Mouse (Mus musculus) retina, embryonic 14.5 days (tissue): Measurements from ENCODE around the gene Gm49384.
A peak's percentile ranks its signal among the peaks of the same experiment; 100 is the strongest.

Source experiments
- DNase-seq: peaks from one replicate; pipeline ENCODE4 v3.0.0-alpha.2; 2015; ENCODE audit warnings: low spot score

Gm49384 gene

DNA sequence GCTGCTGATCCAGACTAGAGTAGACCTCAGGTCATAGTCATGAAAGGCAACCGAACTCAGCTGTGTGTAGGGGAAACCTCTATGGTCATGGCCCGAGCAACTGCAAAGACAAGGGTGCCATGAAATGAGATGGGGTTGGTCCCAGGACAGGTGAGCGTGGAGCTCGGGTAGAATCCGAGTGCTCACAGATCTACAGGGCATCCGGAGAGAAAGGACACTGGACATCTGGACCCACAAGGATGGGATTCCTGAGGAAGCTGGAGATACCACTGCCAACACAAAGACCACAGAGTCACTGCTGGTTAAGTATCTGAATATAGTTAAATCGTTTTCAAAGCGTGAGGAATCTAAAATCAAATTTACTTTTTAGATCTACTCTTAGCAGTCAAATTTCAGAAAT is 3.3 kb upstream of the Gm49384 start:
- no peak for DNase-seq

DNA sequence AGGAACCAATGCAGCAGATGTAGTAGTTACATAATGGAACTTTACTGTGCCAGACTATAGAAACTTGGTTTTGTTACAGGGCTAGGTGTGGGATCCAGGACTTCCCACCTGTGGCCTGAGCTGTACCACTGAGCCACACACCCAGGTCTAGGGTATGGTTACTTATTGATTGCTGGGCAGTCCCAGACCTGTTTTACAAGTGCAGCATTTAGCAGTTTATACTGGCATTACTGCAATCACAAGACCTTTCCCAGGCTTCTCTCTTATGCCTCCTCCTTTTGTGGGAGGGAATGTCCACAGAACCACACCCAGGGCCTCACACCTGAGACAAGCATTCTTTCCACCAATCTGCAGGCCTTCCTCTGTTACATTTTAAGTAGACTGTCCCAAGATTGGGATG is 5.1 kb downstream of the Gm49384 start:
- no peak for DNase-seq

DNA sequence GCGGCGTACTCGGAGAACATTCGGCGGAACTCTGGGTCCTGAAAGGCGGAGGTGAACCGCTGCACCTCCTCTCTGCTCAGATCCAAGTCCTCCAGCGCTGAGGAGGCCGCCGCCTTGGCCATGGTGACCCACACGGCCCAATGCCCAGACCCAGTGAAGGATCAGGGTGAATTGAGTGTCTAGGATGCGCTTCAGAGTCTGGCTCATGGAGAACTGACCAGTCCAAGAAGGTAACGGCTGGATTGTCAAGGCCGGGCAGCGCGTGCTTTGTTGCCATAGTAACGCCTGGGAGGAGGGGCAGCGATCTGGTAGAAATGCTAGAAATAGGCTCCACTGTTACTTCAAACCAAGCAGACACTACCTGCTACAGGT is 5.9 kb downstream of the Gm49384 start, which contains the start of gene Dnaaf2:
Gene Dnaaf2, minus strand, starts transcription at position 266 of the 372 bp plus-strand sequence.
- DNase-seq, result peak; percentile 82

DNA sequence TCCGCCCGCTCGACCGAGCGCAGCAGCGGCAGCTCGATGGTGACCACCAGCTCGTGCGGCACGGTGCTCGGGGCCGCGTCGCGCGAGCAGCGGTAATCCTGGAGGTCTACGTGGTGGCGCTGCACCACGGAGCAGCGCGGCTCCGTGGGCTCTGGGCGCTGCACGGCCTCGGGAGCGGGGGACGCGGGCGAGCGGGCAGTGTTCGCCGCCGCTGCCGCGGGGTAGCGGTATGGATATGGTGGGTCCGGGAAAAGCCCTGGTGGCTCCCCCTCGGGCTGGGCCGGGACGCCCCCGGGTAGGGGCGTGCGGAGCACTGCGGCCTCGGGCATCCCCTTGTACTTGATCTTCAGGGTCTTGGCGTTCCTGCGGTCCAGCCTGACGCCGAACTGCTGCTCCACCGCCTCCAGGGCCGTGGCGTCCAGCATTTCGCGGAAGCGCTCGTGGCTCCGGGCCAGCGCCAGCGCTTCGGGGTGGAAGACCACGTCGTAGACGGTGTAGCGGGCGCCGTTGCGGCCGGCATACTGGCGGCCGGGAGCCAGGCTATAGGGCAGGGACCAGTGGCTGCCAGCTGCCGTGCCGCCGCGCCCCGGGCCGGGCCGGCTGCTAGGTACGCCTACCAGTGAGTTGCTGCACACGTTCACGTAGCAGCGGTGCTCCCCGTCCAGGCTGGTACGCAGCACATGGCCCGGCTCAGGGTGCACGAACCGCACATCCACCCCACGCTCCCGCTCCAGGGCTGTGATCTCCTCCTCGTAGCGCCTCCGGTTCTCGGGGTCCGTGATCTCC is 6.5 kb downstream of the Gm49384 start:
- DNase-seq, result peak; percentile 53

DNA sequence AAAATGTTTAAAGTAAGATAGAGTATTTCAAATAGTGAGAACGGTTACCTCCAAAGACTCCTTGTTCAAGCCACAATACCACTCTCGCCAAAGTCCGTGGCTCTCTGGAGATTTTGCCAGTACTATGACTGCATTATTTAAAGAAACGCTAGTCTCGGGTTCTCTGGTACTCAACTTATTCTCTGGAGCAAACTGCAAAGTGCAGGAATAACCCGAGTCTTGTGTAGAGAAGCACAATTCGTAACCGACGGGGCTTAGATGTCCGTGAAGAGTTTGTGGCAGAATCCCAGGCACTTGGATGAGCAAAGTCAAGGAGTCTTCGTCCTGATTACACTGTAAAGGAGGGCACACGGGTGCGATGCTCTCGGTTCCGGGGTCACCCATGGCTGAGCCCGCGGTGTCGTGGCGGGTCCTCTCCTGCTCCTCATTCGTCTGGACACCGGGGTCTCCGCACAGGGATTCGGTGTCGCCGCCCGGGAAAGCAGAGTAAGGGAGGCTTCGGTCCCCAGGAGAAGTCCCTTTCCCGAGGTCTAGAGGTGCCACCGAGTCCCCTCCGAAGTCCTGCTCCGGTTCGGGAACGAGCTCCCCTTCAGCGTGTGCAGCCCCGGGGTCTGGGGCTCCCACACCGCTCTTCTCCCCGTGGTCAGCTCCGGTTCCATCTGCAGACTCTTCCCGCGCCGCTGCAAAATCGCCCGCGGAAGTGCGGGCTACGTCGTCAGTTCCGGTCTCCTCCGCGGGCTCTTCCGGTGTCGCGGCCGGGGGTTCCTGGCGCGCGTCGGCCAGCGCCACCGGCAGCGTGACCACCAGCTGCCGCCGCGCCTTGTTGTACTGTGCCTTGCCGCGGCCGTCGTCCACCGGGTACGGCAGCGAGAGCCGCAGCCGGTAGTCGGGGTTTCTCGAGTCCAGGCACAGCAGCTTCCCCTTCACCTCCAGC is 7.4 kb downstream of the Gm49384 start, which contains the start of gene Gm49383:
Gene Gm49383, minus strand, starts transcription at position 661 of the 934 bp plus-strand sequence.
- DNase-seq, result peak; percentile 88

DNA sequence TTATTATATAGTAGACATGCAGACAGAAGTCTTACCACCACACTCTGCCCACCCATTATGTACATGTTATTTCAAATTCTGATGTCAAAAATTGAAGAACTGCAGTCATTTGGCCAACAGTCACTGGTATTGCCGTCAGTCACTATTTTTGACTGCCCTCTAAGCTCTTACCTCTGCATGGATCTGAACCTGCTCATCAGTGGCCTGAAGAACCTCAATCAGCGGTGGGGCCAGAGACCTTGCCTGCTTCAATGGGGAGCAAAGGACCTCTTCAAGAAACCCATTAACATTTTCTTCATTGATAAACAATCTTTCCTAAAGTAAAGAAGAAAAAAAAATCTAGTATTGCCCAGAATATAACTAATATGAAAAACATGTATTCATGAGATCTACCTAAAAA is 11.4 kb downstream of the Gm49384 start:
- DNase-seq, result no peak

DNA sequence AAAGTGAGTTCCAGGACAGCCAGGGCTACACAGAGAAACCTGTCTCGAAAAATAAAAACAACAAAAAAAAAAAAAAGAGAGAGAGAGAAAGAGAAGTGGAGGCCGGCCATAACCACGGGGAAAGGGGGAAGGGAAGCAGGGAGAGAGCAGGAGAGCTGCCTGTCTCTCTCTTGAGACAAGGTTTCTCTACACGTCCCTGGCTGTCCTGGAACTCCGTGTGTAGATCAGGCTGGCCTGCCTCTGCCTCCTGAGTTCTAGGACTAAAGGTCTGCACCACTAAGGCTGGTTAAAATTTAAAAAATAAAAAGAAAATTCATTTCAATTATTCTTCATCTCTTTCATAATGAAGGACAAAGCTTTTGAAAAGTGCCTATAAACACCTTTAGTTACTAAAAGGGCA is 12.7 kb downstream of the Gm49384 start:
- no peak for DNase-seq

DNA sequence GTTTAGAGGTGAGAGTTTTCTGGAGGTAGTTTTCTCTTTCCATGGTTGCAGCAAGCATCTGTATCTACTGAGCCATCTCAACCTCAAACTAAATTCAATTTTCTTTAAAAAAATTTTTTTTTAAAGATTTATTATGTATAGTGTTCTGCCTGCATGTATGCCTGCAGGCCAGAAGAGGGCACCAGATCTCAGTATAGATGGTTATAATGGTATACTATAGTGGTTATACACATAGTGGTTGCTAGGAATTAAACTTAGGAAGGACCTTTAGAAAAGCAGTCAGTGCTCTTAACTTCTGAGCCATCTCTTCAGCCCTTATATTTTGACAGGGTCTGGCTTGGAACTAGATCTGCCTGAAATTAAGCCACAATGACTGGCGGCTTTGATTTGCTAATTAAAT is 13.5 kb downstream of the Gm49384 start:
- no peak for DNase-seq

DNA sequence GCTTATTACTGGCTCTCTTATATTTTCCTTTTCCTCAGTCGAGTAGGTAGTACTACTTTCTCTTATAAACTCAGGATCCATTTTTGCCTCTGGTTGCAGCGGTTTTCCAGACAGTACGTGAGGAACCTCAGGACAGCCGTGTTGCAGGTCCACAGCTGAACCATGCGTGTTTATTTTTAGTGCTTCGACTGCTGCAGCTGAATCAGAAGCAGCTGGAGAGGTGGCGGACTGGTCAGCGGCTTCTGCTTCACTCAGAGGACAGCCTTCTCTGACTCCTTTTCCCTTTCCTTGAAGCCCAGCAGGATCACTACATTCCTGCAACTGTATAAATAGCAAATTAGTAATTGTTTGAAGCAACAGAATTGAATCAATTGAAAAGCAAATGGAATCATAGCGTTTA is 14.0 kb downstream of the Gm49384 start:
- no peak for DNase-seq

DNA sequence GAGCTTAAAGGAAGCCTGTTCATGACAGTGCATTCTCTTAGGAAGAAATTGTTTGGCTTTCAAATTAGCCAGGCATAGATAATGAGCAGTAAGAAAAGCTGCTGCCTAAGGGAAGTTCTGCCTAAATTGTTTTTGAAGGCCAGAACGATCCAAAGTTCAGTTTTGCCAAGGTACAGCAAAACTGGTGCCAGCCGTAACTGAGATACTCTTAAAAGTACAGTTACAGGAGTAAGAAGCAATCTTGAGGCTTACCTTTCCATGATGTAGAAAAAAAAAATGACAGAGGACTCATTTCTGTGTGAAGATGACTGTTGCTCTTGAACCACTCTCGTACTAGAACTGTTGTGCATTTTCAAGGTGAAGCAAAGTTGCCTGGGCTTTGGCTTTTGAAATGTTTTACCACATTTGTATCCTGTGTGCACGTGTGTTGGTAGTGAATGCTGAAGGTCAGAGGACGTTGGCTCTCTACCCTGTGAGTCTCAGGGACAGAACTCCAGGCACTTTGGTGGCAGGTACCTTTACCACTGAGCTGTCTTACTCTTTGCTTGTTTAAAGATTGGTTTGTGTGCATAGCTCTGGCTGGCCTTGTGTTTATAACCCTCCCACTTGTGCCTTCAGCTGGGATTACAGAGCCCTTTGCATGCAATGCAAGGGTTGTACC is 17.1 kb downstream of the Gm49384 start:
- DNase-seq, result no peak

DNA sequence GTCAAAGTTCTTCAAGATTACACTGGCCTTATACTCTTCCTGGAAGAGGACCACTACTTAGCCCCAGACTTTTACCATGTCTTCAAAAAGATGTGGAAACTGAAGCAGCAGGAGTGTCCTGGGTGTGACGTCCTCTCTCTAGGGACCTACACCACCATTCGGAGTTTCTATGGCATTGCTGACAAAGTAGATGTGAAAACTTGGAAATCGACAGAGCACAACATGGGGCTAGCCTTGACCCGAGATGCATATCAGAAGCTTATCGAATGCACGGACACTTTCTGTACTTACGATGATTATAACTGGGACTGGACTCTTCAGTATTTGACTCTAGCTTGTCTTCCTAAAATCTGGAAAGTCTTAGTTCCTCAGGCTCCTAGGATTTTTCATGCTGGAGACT is 18.7 kb downstream of the Gm49384 start:
- DNase-seq, result peak; percentile 14

DNA sequence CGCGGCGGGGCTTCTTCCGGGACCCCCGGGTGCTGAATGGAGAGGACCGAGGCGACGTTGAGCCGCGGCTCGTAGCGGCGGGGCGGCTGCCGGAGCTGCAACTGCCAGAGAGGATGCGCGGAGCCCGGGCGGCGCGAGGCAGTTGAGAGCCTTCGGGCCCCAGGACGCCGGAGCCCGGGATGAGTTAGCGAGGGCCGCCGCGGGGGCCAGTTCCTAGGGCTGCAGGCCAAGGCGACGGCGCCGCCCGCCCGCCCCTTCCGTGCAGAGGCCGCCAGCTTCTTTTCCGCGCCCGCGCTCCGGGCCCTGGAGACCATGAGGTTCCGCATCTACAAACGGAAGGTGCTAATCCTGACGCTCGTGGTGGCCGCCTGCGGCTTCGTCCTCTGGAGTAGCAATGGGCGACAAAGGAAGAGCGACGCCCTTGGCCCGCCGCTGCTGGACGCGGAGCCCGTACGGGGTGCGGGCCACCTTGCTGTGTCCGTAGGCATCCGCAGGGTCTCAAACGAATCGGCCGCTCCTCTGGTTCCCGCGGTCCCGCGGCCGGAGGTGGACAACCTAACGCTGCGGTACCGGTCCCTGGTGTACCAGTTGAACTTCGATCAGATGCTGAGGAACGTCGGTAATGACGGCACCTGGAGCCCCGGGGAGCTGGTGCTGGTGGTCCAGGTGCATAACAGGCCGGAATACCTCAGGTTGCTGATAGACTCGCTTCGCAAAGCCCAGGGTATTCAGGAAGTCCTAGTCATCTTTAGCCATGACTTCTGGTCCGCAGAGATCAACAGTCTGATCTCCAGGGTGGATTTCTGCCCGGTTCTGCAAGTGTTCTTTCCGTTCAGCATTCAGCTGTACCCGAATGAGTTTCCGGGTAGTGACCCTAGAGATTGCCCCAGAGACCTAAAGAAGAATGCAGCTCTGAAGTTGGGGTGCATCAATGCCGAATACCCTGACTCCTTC is 19.4 kb downstream of the Gm49384 start:
- DNase-seq, result peak; percentile 54

DNA sequence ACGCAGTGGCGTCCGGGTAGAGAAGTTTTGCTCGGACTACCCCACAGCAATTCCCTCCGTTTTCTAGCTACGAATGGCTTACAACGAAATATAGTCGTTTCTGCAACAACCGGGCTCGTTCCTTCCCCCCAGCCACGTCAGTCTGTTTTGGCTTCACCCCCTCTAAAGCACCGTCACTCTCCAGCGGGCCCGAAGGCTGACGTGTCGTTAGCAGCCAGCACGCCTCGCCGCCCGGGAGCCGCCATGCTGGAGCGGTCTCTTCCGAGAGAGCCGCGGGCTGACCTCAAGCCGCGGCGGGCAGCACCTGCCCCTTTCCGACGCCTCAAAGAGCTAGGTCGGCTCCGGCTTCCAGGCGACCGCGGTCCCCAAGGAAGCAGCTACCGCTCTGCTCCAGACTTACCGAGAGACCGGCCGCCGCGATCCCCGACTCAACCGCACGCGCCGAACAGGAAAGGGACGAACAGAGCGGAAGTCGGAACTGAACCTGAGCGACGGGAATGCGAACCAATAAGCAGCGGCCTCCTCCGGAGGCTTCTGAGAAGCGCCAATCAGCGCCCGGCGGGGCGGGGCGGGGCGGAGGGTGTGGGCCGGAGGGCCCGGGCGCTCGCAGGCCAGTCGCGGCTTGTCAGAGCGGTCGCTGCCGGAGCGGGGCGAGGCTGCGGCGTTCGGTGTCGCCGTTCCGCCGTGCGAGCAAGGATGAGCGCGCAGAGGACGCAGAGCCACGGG is 20.3 kb downstream of the Gm49384 start, which contains the start of the genes Rpl36al and Mgat2:
Gene Rpl36al, minus strand, starts transcription at position 501 of the 726 bp plus-strand sequence.
Gene Mgat2, plus strand, starts transcription at position 575 of the 726 bp plus-strand sequence.
- DNase-seq, result peak; percentile 100

DNA sequence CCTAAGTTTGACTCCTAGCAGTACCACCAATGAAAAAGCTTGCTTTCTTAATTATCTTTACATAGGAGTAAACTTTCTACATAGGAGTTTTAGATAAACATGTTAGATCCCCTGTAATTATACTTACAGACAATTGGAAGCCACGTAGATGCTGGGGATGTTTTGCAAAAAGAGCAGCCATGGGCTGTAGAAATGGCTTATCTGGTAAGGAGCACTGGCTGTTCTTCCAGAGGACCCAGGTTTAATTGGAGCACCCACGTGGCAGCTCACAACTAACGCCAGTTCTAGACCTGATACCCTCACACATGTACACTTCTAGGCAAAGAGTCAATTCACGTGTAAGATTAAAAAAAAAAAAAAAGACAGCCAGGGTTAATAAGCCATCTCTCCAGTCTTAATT is 22.3 kb downstream of the Gm49384 start:
- no peak for DNase-seq

DNA sequence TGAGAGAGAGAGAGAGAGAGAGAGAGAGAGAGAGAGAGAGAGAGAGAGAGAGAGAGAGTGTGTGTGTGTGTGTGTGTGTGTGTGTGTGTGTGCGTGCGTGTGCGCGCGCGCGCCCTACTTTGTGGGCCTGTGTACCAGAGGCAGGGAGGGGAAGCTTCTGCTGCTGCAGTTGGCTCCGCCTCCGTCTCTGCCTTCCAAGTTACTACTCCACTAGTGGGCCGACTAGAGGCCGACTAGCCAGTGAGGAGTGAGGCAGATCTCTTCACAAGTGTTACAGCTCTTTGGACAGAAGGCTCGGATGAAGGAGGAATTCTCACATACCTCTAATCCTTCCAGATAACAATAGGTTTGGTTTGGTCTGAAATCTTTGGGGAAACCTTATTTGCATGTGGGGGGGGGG is 24.7 kb downstream of the Gm49384 start:
- no peak for DNase-seq

DNA sequence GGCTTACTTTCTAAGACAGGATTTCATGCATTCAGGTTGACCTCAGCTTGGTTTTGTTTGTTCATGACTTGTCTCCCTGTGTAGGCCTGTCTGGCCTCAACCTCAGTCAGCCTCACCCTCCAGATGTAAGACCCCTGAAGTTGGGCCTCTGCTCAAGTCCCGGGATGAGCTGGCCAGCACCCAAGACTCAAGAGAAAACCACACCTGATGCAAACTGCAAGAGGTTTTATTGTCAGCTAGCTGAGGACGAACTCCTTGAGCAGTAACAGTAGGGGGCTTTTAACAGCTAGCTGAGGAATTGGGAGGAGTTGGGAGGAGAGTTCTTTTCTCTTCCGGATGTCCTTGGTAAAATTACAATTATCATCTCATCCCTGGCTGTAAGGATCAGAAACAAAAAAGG is 26.5 kb downstream of the Gm49384 start:
- DNase-seq, result no peak

DNA sequence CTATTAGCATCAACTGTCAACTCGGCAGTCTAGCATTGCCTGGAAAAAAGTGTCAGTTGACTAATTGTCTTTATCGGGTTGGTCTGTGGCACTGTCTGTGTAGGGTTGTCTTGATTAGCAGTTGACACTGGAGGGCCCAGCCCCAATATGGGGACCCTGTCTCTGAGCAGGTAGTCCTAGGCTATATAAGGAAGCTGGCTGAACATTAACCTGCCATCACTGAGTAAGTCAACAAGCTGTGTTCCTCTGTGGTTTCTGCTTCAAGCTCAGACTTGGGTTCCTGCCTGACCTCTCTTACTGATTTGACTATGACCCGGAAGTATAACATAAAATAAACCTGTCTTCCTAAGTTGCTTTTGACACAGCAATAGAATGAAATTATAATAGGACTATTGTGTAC is 28.1 kb downstream of the Gm49384 start:
- no peak for DNase-seq

DNA sequence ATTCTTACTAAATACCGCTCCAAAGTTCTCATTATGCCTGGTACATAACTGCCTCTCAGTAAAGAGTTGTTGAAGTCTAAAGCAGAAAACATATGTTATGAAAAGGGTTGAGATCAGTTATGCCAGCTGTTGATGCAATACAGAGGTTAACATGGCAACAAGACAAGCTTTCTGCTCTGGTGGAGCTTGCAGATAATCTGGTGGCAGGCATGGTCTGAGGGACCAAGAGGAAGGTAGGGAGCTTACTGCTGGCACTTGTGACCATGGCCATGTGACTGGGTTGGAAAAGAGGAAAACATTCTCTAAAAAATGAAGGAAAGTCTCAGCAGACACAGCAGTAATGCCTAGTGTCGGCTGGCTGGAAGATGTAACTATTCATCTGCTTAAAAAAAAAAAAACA is 32.8 kb downstream of the Gm49384 start:
- no peak for DNase-seq

DNA sequence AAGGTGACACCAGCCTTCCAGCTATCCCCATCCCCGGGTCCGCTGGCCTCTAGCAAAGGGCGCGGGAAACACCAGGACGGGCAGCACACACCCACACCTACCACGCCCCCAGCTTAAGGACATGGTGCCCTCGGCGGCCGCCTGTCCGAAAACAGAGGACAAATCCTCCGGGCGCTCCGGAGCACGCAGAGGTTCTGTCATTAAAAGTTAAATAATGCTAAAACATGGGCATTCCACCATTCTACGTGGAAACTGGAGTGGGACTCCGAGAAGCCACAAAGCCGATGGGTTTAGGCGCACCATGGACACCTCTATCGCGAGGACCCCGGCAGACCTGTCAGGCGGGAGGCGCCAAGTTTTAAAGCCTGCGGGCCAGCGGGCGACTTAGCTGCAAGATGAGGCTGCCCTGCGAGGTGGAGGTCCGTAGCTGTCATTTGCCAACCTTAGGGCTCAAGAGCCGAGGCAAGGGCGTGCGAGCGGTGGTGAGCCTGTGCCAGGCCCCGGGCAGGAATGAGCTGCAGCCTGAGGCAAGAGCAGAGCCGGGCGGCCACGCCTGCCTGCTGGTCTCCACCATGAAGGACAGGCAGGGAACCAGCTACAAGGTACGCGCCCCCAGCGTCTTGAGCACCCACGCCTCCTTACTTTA is 35.5 kb downstream of the Gm49384 start, which contains the start of gene Lrr1:
Gene Lrr1, plus strand, starts transcription at position 354 of the 646 bp plus-strand sequence.
- peak; percentile 90 for DNase-seq
